ENCODE assay signal across 15 mouse cellular contexts in the genomic region with DNA sequence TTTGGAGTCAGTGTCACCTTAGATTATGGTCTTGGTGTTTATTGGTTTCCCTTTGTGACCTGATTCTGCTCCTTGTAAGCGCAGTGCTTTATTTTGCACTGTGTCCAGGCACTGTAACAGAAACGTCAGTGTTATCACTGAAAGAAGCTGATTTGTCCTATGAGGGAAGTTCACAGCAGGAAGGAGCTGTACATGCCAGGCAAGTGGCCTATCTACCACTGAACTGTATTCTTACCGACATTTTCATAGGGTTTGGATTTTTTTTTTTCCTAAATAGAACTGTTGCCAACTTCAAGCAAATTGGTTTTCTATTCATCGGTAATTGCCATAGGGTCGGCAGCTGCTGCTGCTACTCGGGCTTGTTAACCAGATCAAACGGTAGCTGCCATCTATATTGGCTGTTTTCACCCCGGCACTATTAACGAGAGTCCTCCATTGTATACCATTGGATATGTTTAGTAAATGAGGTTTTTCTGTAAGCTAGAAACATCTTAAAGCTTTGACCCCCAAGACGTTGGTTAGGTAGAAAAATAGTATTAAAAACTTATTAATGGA.
"Had no signal": no experiment of that assay in that cellular context is flagged by ENCODE, and none has a peak within 500 bp of the region (broad histone marks: within the 10 kb centered on the region; RNA-seq: fewer than 3 reads in every experiment).

No protein-coding gene starts in this region.

- H3K4me3 ChIP-seq: layer of hippocampus, adult 2 months; liver, embryonic 13.5 days; stomach, embryonic 15.5 days had no signal

- H3K9ac ChIP-seq: liver, embryonic 13.5 days; stomach, embryonic 15.5 days had no signal

- H3K27me3 ChIP-seq: liver, embryonic 13.5 days; stomach, embryonic 15.5 days had no signal

- H3K4me1 ChIP-seq: liver, embryonic 13.5 days; stomach, embryonic 15.5 days had no signal

- H3K4me2 ChIP-seq: liver, embryonic 13.5 days; midbrain, embryonic 11.5 days; stomach, embryonic 15.5 days had no signal

- H3K36me3 ChIP-seq: stomach, embryonic 15.5 days had no signal

- H3K27ac ChIP-seq: layer of hippocampus, adult 2 months; liver, embryonic 13.5 days; stomach, embryonic 15.5 days had no signal

- DNase-seq: kidney, adult 18-20 months; kidney, adult 9 months; kidney, postnatal 14 days; layer of hippocampus, adult 9-11 months; liver, embryonic 13.5 days; lung, adult 2 months; lung, postnatal 14 days; lung, postnatal 4 days; midbrain, embryonic 14.5 days; right cerebral cortex, postnatal 25 days; spleen, adult 18-20 months; thymus, postnatal 25 days had no signal

- H3K9me3 ChIP-seq: liver, embryonic 13.5 days; stomach, embryonic 15.5 days had no signal
